Mouse (Mus musculus) embryonic facial prominence, embryonic 11.5 days (tissue): ENCODE measurements around the gene Mpo. TPM values are rescaled to one million over a fixed set of nuclear protein-coding genes. Genes with fewer than 3 reads are reported as not detected.

Experiments used
- ATAC-seq: fragments of 200-750 bp; cut with Nextera tagmentation; replicated peaks from 2 replicates; pipeline ENCODE4 v1.8.0; 2017; ENCODE audit warnings: low read depth; ENCODE audit not compliant: insufficient number of reproducible peaks, low FRiP score, low TSS enrichment
- DNase-seq: peaks from one replicate; pipeline ENCODE4 v3.0.0-alpha.2; 2015; ENCODE audit warnings: low spot score
- H3K27ac ChIP-seq: fragments of 300-500 bp; sonication (generic); replicated peaks from 2 replicates; pipeline ENCODE4 v1.5.1; 2014; ENCODE audit warnings: mild to moderate bottlenecking, low read depth, low read length, control low read depth
- H3K27me3 ChIP-seq: fragments of 300-500 bp; sonication (generic); 2 replicates; pipeline ENCODE4 v1.6.1; 2014; ENCODE audit warnings: mild to moderate bottlenecking, low read length, moderate library complexity, mixed read lengths; ENCODE audit not compliant: control insufficient read depth, insufficient read depth
- H3K36me3 ChIP-seq: fragments of 300-500 bp; sonication (generic); replicated peaks from 2 replicates; pipeline ENCODE4 v1.6.1; 2014; ENCODE audit warnings: low read depth, mild to moderate bottlenecking, low read length, moderate library complexity, mixed read lengths; ENCODE audit not compliant: control insufficient read depth, insufficient read depth
- H3K4me1 ChIP-seq: fragments of 300-500 bp; sonication (generic); 2 replicates; pipeline ENCODE4 v1.6.1; 2014; ENCODE audit warnings: low read length, mixed read lengths; ENCODE audit not compliant: control insufficient read depth, insufficient read depth
- H3K4me2 ChIP-seq: fragments of 300-500 bp; sonication (generic); 2 replicates; pipeline ENCODE4 v1.6.1; 2014; ENCODE audit warnings: low read depth, mild to moderate bottlenecking, control low read depth, low read length, moderate library complexity
- H3K4me3 ChIP-seq: fragments of 300-500 bp; sonication (generic); 2 replicates; pipeline ENCODE4 v1.5.1; 2014; ENCODE audit warnings: low read depth, low read length, control low read depth
- H3K9ac ChIP-seq: fragments of 300-500 bp; sonication (generic); replicated peaks from 2 replicates; pipeline ENCODE4 v1.6.1; 2014; ENCODE audit warnings: mild to moderate bottlenecking, control low read depth, low read length
- H3K9me3 ChIP-seq: fragments of 300-500 bp; sonication (generic); replicated peaks from 2 replicates; pipeline ENCODE4 v1.6.1; 2016; ENCODE audit warnings: mild to moderate bottlenecking, low read length, inconsistent platforms, mixed read lengths; ENCODE audit not compliant: control insufficient read depth
- WGBS: fragments of 180-500 bp; shearing (Covaris S2); extraction: QIAGEN DNeasy Blood & Tissue Kit; methylation state at CpG from one replicate; pipeline ENCODE4 v1.1.7; 2014; 5-methylcytosine and 5-hydroxymethylcytosine counted together
- polyA plus RNA-seq: library from polyadenylated mRNA; unstranded; fragments of >200 nt; fragmentation: Nextera tagmentation; extraction: Ambion mirVana; gene quantifications from 2 replicates; pipeline ENCODE4 v1.2.1, GENCODE M21; 2014

The Mpo gene
- 6.1 and 7.2 TPM in 2 replicates for polyA plus RNA-seq

DNA sequence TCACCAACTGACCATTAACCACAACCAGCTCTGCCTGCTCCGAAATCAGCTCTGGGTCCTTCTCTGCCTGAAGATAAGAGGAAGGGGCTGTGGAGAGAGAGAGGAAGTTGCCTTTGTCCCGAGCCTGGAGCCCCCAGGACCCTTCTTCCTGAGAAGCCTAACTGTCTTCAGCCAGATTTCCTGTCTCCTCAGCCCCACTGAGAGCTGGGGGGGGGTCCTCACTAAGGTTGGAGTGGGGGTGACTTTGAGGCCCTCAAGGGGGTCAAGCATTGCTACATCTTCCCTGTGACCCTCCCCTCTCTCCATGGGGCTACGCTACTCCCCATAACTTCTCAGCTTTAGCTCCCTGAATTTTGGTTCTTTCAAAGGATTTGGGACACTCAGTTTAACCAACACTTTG is at the start of gene Mpo:
Mpo (plus strand) TSS at position 122 of the 400 bp plus-strand sequence.
- WGBS: 54% methylated on average over 2 of the region's 3 CpGs
- H3K9me3 ChIP-seq: no peaks in the 10 kb centered on the region
- no peak within 1 kb of the TSS for H3K27ac ChIP-seq
- DNase-seq (no peak), ATAC-seq (no peak)
- H3K9ac ChIP-seq: no peak within 1 kb of the TSS
- H3K4me1 ChIP-seq: no peaks in the 10 kb centered on the region
- H3K36me3 ChIP-seq: no peaks in the 10 kb centered on the region
- no peak within 1 kb of the TSS for H3K4me3 ChIP-seq
- no peaks in the 10 kb centered on the region for H3K27me3 ChIP-seq
- no peak within 1 kb of the TSS for H3K4me2 ChIP-seq

DNA sequence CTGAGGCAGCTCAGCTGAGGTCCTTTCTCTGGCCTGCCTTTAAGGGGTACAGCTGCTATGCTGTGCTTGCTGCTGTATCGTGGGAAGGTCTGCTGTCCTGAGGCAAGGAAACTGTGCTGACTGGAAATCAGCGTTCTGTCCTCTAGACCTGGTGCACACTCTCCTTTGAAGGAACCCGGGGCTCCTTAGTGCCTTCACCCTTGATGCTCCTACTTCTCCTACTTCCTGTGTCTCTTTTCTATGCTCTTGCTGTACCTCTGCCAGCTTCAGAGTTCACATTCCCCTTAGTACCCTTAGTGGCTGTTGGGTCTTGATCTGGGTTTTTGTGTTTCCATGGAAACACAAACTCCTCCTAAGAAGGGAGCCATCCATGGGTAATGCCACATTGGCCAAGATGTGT is 49.7 kb upstream of the Mpo start:
- Histone ChIP-seq H3K27ac (no peak overlapping the region), H3K4me2 (no peak overlapping the region), H3K27me3 (no peaks in the 10 kb centered on the region), H3K4me1 (no peaks in the 10 kb centered on the region), H3K9ac (no peak overlapping the region), H3K4me3 (no peak overlapping the region), H3K36me3 (0 out of 2 replicates have a peak, but pooled peaks cover 2% of the 10 kb centered on the region), H3K9me3 (no peaks in the 10 kb centered on the region)
- DNase-seq (no peak), ATAC-seq (no peak)
- WGBS: 92% methylated on average over 3 of the region's 3 CpGs

DNA sequence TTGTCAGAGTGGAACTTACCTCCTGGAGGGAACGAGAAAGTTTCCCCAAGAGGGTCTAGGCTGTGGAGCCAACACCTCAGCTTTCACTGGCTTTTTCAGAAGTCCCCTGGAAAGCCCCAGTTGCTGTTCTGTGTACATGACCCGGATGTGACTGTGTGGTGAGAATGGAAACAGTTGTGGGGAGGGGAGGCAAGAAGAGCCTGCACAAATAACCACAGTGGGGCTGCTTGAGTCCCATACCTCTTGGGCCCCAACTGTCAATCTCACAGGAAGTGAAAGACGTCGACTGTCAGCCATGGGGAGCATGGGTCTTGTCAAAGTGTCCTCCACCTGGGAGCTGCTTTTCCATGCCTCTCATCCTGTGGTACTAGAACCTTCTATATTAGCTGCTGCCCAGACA is 48.4 kb upstream of the Mpo start:
- Histone ChIP-seq H3K27ac (no peak overlapping the region), H3K9ac (no peak overlapping the region), H3K4me1 (no peaks in the 10 kb centered on the region), H3K4me2 (no peak overlapping the region), H3K9me3 (no peaks in the 10 kb centered on the region), H3K36me3 (0 out of 2 replicates have a peak, but pooled peaks cover 2% of the 10 kb centered on the region), H3K27me3 (no peaks in the 10 kb centered on the region), H3K4me3 (no peak overlapping the region)
- no peak for DNase-seq
- ATAC-seq: no peak
- WGBS: 89% methylated on average over 4 of the region's 4 CpGs

DNA sequence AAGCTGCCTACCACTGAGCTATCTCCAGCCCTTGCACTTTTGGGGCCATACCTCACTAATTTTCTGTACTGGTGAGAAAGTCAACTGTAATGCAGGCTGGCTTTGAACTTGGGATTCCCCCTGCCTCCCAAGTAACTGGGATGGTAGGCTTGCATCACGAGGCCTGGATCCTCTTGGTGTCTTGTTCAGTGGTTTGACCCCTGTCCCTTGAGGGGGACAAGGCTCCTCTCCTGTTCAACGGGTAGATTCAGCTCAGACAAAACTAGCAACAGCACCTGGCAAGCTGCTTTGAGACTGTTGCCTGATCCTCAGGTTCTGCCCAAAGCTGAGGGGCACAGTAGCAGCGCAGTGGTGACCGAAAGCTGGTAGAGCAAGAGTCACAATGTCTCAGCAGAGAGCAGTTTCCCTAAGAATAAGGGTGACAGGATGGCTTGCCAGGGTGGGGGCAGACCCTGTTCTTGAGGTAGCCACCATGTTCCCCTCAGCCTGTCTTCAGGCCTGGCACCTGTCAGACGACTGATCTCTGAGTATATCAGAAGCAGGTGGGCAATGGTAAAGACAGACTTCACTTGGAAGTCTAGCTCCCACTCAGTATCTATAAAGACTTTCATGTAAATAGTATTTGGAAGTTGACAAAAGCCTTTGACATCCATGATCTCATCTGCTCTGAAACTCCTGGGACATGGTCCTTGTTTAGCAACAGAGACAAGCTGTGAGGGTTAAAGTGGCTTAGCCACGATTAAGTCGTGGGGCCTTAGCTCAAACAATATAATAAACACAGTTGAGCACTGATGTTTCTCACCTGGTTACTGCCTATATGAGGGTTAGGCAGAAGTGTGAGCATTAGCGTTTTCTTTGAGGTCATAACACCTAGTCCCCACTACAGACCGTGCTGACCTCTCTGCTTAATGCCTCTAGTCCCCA is 47.5 kb upstream of the Mpo start:
- H3K4me1 ChIP-seq: no peaks in the 10 kb centered on the region
- H3K9me3 ChIP-seq: no peaks in the 10 kb centered on the region
- no peak overlapping the region for H3K27ac ChIP-seq
- 81% methylated on average over 9 of the region's 9 CpGs for WGBS
- H3K27me3 ChIP-seq: no peaks in the 10 kb centered on the region
- no peak for ATAC-seq
- DNase-seq: no peak
- H3K4me3 ChIP-seq: no peak overlapping the region
- 0 out of 2 replicates have a peak, but pooled peaks cover 2% of the 10 kb centered on the region for H3K36me3 ChIP-seq
- H3K4me2 ChIP-seq: no peak overlapping the region
- H3K9ac ChIP-seq: no peak overlapping the region

- ATAC-seq (no peak), DNase-seq (no peak)
- Histone ChIP-seq H3K27me3 (no peaks in the 10 kb centered on the region), H3K4me1 (no peaks in the 10 kb centered on the region), H3K4me2 (no peak overlapping the region), H3K36me3 (0 out of 2 replicates have a peak, but pooled peaks cover 2% of the 10 kb centered on the region), H3K9me3 (no peaks in the 10 kb centered on the region), H3K9ac (no peak overlapping the region), H3K4me3 (no peak overlapping the region), H3K27ac (no peak overlapping the region)
- WGBS: 87% methylated on average over 4 of the region's 5 CpGs
These were observed 46.1 kb upstream of the Mpo start for GRCm38 (mm10) chr11:87747312-87747711.

DNA sequence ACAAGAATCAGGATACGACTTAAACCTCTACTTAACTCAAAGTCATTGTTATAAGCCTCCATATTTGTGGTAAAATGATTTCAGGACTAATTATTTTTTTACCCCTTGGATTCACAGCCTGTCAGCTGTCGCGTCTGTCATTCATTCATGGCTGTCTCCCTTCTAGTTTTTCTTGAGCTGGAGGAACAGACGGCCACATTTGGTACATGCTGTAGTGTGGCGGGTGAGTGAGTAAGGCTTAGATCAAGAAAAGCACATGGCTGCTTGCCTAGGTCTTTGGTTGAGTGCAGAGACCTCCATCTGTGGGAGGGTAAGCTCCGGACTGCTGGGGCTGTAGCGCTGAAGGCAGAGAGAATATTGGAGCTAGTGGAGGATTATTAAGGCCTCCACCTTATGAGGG is 45.7 kb upstream of the Mpo start:
- Histone ChIP-seq H3K9me3 (no peaks in the 10 kb centered on the region), H3K27ac (no peak overlapping the region), H3K27me3 (no peaks in the 10 kb centered on the region), H3K4me3 (no peak overlapping the region), H3K4me2 (no peak overlapping the region), H3K9ac (no peak overlapping the region), H3K36me3 (0 out of 2 replicates have a peak, but pooled peaks cover 2% of the 10 kb centered on the region), H3K4me1 (no peaks in the 10 kb centered on the region)
- ATAC-seq (no peak), DNase-seq (no peak)
- WGBS: 92% methylated on average over 7 of the region's 7 CpGs

DNA sequence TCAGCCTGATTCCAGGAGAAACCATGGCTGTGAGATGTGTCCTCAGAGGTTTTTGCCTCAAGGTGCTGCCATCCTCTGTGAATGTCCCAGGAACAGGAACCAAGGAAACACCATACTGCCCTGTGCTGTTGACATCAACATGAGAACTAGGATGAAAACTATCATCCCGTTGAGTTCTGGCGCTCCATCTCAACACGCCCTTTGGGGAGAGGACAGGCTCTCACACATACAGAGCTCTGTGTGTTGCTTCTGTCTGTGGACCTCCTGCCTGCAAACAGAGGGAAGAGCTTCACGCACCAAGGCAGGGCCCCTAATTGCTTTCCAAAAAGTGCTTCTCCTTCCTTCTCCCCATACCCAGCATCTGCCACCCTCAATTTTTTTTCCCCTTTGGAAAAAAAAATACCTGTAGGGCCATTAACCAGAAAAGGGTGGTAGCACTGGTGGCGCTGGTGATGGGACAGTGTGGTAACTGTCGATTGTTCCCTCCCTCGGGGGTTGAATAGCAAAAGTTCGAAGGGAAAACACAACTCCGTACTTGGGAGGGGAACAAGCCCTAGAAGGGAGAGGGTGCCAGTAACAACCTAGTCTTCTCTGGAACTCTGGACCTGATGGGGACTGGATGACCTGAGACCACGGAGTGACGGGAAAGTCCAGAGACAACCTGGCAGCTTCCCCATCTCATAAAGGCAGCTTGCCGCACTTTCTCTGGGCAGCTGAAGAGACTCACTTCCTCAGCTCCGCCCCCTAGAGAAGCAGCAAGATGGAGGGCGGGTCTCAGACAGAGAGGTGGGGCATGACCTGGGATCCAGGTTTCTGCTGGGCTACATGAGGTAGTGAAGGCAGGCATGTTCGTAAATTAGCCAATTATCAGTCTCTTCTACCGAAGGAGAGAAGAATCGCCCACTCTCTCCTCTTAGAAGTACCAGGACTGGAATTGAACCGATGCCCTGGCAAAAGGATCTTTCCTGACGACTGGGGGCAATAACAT is 45.0 kb upstream of the Mpo start:
- 36% methylated on average over 19 of the region's 19 CpGs for WGBS
- H3K27me3 ChIP-seq: no peaks in the 10 kb centered on the region
- no peak overlapping the region for H3K9ac ChIP-seq
- 0 out of 2 replicates have a peak, but pooled peaks cover 2% of the 10 kb centered on the region for H3K36me3 ChIP-seq
- DNase-seq: no peak
- no peak overlapping the region for H3K27ac ChIP-seq
- H3K9me3 ChIP-seq: no peaks in the 10 kb centered on the region
- no peaks in the 10 kb centered on the region for H3K4me1 ChIP-seq
- H3K4me3 ChIP-seq: no peak overlapping the region
- ATAC-seq: no peak
- H3K4me2 ChIP-seq: no peak overlapping the region; the same call in 1 of the 2 replicates
